Mouse (Mus musculus): ENCODE data around the gene C130032M10Rik.
"Not testable (repeated sequence)": the region's sequence is repeated elsewhere in the genome, so short reads cannot be mapped to it uniquely, and the experiment has no call there.

- TF ChIP-seq POLR2A (IDR thresholded peaks at IDR 0.05; ENCODE audit: extremely low read depth, insufficient read depth, low read length); CTCF (IDR thresholded peaks at IDR 0.05; ENCODE audit: low read depth, low read length): not testable (repeated sequence)
Measured at GRCm38 (mm10) chr9:114520529-114520928, 5.0 kb downstream of the C130032M10Rik start.
